Mouse (Mus musculus): ENCODE results near the gene Actr8. TPM values are rescaled to one million over a fixed set of nuclear protein-coding genes. Genes with fewer than 3 reads are reported as not detected.

The Actr8 gene
- polyA plus RNA-seq (2014; fragmentation: Illumina TruSeq; extraction: RNeasy Lipid Tissue Mini Kit (QIAGEN cat#74804); ENCODE audit: low read depth, low replicate concordance), result 37.6 TPM

GRCm38 (mm10) chr14:29978254-29979204 is at the start of gene Actr8:
Actr8 (plus strand) TSS chr14:29978337.

GRCm38 (mm10) chr14:29968075-29968821 is 9.9 kb upstream of the Actr8 start, which contains the start of gene Selenok:
Selenok (plus strand) TSS chr14:29968308.

GRCm38 (mm10) chr14:30008733-30009575 is 30.8 kb downstream of the Actr8 start, which contains the start of the genes Il17rb and Chdh:
Il17rb (minus strand) TSS chr14:30008896.
Chdh (plus strand) TSS chr14:30009023.

Other genes with a start within 250 kb of the Actr8 start
- 189 TPM for gene Selenok, start 10.0 kb upstream of the Actr8 start, polyA plus RNA-seq (2014; fragmentation: Illumina TruSeq; extraction: RNeasy Lipid Tissue Mini Kit (QIAGEN cat#74804); ENCODE audit: low read depth, low replicate concordance)
- gene Il17rb, start 30.6 kb downstream of the Actr8 start, polyA plus RNA-seq (2014; fragmentation: Illumina TruSeq; extraction: RNeasy Lipid Tissue Mini Kit (QIAGEN cat#74804); ENCODE audit: low read depth, low replicate concordance), result 14.5 TPM
- 49.5 TPM for gene Chdh, start 30.7 kb downstream of the Actr8 start, polyA plus RNA-seq (2014; fragmentation: Illumina TruSeq; extraction: RNeasy Lipid Tissue Mini Kit (QIAGEN cat#74804); ENCODE audit: low read depth, low replicate concordance)

Data from adipose tissue, adult 10 weeks (tissue).